ENCODE assay signal across 8 mouse cellular contexts in the genomic region with DNA sequence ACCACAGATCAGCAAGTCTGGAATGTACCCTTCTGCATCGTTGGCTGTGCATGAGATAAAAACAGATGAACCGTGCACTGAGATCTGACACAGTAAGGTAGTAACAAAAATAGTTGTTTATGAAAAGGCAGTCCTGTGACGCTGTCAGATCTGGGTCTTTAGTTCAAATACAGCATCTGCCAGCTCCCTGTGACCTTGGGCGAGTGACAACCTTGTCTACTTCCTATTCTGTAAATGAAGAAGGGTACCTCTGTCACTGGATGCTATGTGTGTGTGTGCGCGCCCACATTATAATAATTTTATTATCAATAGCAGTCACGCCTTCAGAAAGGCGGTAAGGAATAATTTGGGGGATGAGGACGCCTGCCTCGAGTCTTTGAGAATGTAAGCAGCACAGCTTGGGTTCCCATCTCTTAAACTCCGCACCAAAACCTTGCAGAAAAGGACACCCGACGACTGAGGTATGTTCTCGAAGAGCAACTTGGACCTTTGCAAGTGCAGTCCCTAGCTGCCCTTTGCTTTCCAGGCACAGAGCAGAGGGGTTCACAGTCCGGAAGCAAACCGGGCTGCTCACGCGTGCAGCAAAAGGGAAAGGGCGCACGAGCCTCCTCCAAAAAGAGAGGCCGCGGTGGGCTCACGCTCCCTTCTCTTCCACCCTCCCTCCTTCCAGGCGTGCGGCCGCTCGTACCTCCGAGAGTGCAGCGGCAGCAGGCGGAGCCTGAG. TPM values are rescaled to one million over a fixed set of nuclear protein-coding genes. Genes with fewer than 3 reads are reported as not detected.
DNase-seq lines count a peak whose midpoint lies in the region; ATAC-seq and TF ChIP-seq lines count a peak whose summit lies in the region.

No protein-coding gene starts in this region.

- H3K4me1 ChIP-seq in bone marrow, adult 2 months (ENCODE audit: control insufficient read depth, insufficient read depth, low read length), result peaks cover 2% of the 10 kb centered on the region; the same call in 1 of the 2 replicates
- peaks cover 16% of the 10 kb centered on the region for H3K4me1 ChIP-seq in hindbrain, embryonic 13.5 days (replicated peaks)
- peaks cover 67% of the 10 kb centered on the region for H3K4me1 ChIP-seq in megakaryocyte, embryonic 14.5 days

- peak; percentile 25 for DNase-seq in kidney, adult 11 months
- DNase-seq in kidney, adult 18-20 months, result no peak
- no peak for DNase-seq in adipocyte (ENCODE audit: low spot score)
- DNase-seq in gastrocnemius, postnatal 36 days, result no peak
- DNase-seq in testis, postnatal 10 days (ENCODE audit: low spot score), result no peak

- peak overlapping the region; percentile 84 for H3K4me2 ChIP-seq in hindbrain, embryonic 13.5 days

- no peaks in the 10 kb centered on the region for H3K27me3 ChIP-seq in hindbrain, embryonic 13.5 days
- no peaks in the 10 kb centered on the region for H3K27me3 ChIP-seq in megakaryocyte, embryonic 14.5 days (replicated peaks)

- ATAC-seq in hindbrain, embryonic 13.5 days (ENCODE audit: low FRiP score), result peak; percentile 85

- WGBS in bone marrow, adult 2 months, result 2% methylated on average over 30 of the region's 30 CpGs
- 2% methylated on average over 30 of the region's 30 CpGs for WGBS in hindbrain, embryonic 13.5 days

- peaks cover 49% of the 10 kb centered on the region for H3K36me3 ChIP-seq in hindbrain, embryonic 13.5 days
- H3K36me3 ChIP-seq in megakaryocyte, embryonic 14.5 days (replicated peaks; ENCODE audit: low read length), result peaks cover 55% of the 10 kb centered on the region

- H3K27ac ChIP-seq in bone marrow, adult 2 months (ENCODE audit: control insufficient read depth, insufficient read depth, low read depth, low read length, poor library complexity), result peak overlapping the region; percentile 67; the same call in 1 of the 2 replicates
- H3K27ac ChIP-seq in hindbrain, embryonic 13.5 days, result peak overlapping the region; percentile 92

- intact Hi-C loops in gastrocnemius, postnatal 36 days (cut with DNase I), result no loop called here

- no peaks in the 10 kb centered on the region for H3K9me3 ChIP-seq in hindbrain, embryonic 13.5 days
- H3K9me3 ChIP-seq in megakaryocyte, embryonic 14.5 days, result no peaks in the 10 kb centered on the region

- no peak for TF ChIP-seq POLR2A in bone marrow, adult 2 months (IDR thresholded peaks at IDR 0.05; ENCODE audit: borderline replicate concordance, control insufficient read depth, low read depth, low read length)

- H3K4me3 ChIP-seq in bone marrow, adult 2 months (replicated peaks; ENCODE audit: control insufficient read depth, low read depth, low read length), result peak overlapping the region; percentile 91
- H3K4me3 ChIP-seq in hindbrain, embryonic 13.5 days, result peak overlapping the region; percentile 83
- H3K4me3 ChIP-seq in megakaryocyte, embryonic 14.5 days (replicated peaks), result peak overlapping the region; percentile 98

- no peak for TF ChIP-seq CTCF in bone marrow, adult 2 months (IDR thresholded peaks at IDR 0.05; ENCODE audit: control insufficient read depth, insufficient read depth, low read length)

- peak overlapping the region; percentile 93 for H3K9ac ChIP-seq in hindbrain, embryonic 13.5 days

RNA-seq across cellular contexts. Expression of gene Ptcd2, which starts 0.5 kb away (rescaled TPM):
- 7.0 and 20.1 TPM in 2 replicates for polyA plus RNA-seq in bone marrow, adult 2 months (2011; ENCODE audit: insufficient read depth, insufficient read length, low replicate concordance, missing spikeins)
- 52.0 and 53.5 TPM in 2 replicates for polyA plus RNA-seq in hindbrain, embryonic 13.5 days (2015; fragmentation: Nextera tagmentation; extraction: Ambion mirVana)
- polyA plus RNA-seq in megakaryocyte, embryonic 14.5 days (2012; ENCODE audit: insufficient read depth, low replicate concordance), result 3.7 and 8.6 TPM in 2 replicates
- total RNA-seq in gastrocnemius, postnatal 36 days (2021), result 10 to 100 TPM; 22.3 to 28.2 TPM

RNA-seq across cellular contexts. Expression of gene Mrps27, which starts 0.5 kb away (rescaled TPM):
- 6.3 and 14.7 TPM in 2 replicates for polyA plus RNA-seq in bone marrow, adult 2 months (2011; ENCODE audit: insufficient read depth, insufficient read length, low replicate concordance, missing spikeins)
- 35.7 and 41.1 TPM in 2 replicates for polyA plus RNA-seq in hindbrain, embryonic 13.5 days (2015; fragmentation: Nextera tagmentation; extraction: Ambion mirVana)
- polyA plus RNA-seq in megakaryocyte, embryonic 14.5 days (2012; ENCODE audit: insufficient read depth, low replicate concordance), result 9.3 TPM in 1 of 2 replicates, not detected in the other
- total RNA-seq in gastrocnemius, postnatal 36 days (2021), result 10 to 100 TPM; 27.4 to 28.4 TPM
